Mouse (Mus musculus) CH12.LX (cell line): Measurements from ENCODE around the gene Brpf1. TPM values are rescaled to one million over a fixed set of nuclear protein-coding genes. Genes with fewer than 3 reads are reported as not detected.

Experiments used
- DNase-seq: peaks from one replicate; pipeline ENCODE4 v3.0.0-alpha.2; 2013; ENCODE audit errors: extremely low read depth
- H3K27ac ChIP-seq: 2 replicates; pipeline ENCODE4 v1.5.1; 2012; ENCODE audit warnings: low read depth, mild to moderate bottlenecking, control low read depth, moderate library complexity; ENCODE audit not compliant: insufficient read depth
- H3K27me3 ChIP-seq: replicated peaks from 2 replicates; pipeline ENCODE3; 2012; ENCODE audit warnings: inconsistent platforms
- H3K36me3 ChIP-seq, 2 experiments: replicated peaks in 1 of 2; 2 replicates each; pipeline versions ENCODE3 to v1.6.1; 2012; ENCODE audit warnings: inconsistent platforms in 1 of 2, low read length in 1 of 2, mild to moderate bottlenecking in 1 of 2, mixed read lengths in 1 of 2, moderate library complexity in 1 of 2; ENCODE audit not compliant: control insufficient read depth in 1 of 2, insufficient read depth in 1 of 2
- H3K4me1 ChIP-seq, 2 experiments: 2 replicates each; pipeline ENCODE4 v1.6.1; 2012; ENCODE audit warnings: inconsistent platforms in 1 of 2, moderate library complexity in 1 of 2; ENCODE audit not compliant: insufficient read depth in 2 of 2, control insufficient read depth in 1 of 2
- H3K4me2 ChIP-seq: 2 replicates; pipeline ENCODE4 v1.6.1; 2012; ENCODE audit warnings: low read depth, mild to moderate bottlenecking, control low read depth; ENCODE audit not compliant: poor library complexity, insufficient read depth, severe bottlenecking
- H3K4me3 ChIP-seq, 3 experiments: fragments of 150-350 bp in 1 of 3; sonication (generic) in 1 of 3; replicated peaks in 1 of 3; 2 replicates each; pipeline versions ENCODE3 to v1.5.1; 2011 to 2012; ENCODE audit warnings: low read depth in 2 of 3, low read length in 2 of 3, mild to moderate bottlenecking in 2 of 3, moderate library complexity in 2 of 3, control low read depth in 1 of 3, improper control_type of control experiment in 1 of 3, inconsistent platforms in 1 of 3, mixed read lengths in 1 of 3; ENCODE audit not compliant: poor library complexity in 1 of 3
- H3K79me2 ChIP-seq: replicated peaks from 2 replicates; pipeline ENCODE4 v1.6.1; 2012; ENCODE audit warnings: mild to moderate bottlenecking, moderate library complexity; ENCODE audit not compliant: control insufficient read depth, poor library complexity, insufficient read depth, severe bottlenecking; ENCODE audit errors: extremely low read depth
- H3K9ac ChIP-seq: 2 replicates; pipeline ENCODE4 v1.6.1; 2012; ENCODE audit warnings: low read depth, mild to moderate bottlenecking, control low read depth, moderate library complexity; ENCODE audit not compliant: insufficient read depth
- H3K9me3 ChIP-seq: replicated peaks from 2 replicates; pipeline ENCODE3; 2012; ENCODE audit warnings: low read length, inconsistent platforms, mixed read lengths
- BHLHE40 ChIP-seq: IDR thresholded peaks from 2 replicates; pipeline ENCODE4 v1.6.1; 2011; ENCODE audit warnings: mild to moderate bottlenecking, low read depth, low read length, improper control_type of control experiment
- CHD2 ChIP-seq: IDR thresholded peaks from 2 replicates; pipeline ENCODE4 v1.6.1; 2011; ENCODE audit warnings: low read length, improper control_type of control experiment
- CTCF ChIP-seq, 2 experiments: IDR thresholded peaks in 1 of 2; conservative IDR thresholded peaks in 1 of 2; 2 replicates each; pipeline ENCODE4 v1.5.1; 2011 to 2012; ENCODE audit warnings: low read depth in 2 of 2, low read length in 2 of 2, improper control_type of control experiment in 1 of 2, inconsistent platforms in 1 of 2, mild to moderate bottlenecking in 1 of 2, moderate library complexity in 1 of 2
- IRF4 ChIP-seq: IDR thresholded peaks from 2 replicates; pipeline ENCODE4 v1.6.1; 2014; ENCODE audit warnings: low read depth, mild to moderate bottlenecking, inconsistent platforms, low read length, improper control_type of control experiment
- JUN ChIP-seq: IDR thresholded peaks from 2 replicates; pipeline ENCODE4 v1.6.1; 2011; ENCODE audit warnings: low read depth, mild to moderate bottlenecking, low read length, improper control_type of control experiment, moderate library complexity; ENCODE audit not compliant: insufficient read depth
- KAT2A ChIP-seq: IDR thresholded peaks from 2 replicates; pipeline ENCODE4 v1.6.1; 2012; ENCODE audit warnings: low read length, improper control_type of control experiment, inconsistent platforms; ENCODE audit not compliant: insufficient replicate concordance
- MAFK ChIP-seq: IDR thresholded peaks from 2 replicates; pipeline ENCODE4 v1.6.1; 2011; ENCODE audit warnings: low read length, improper control_type of control experiment; ENCODE audit not compliant: insufficient replicate concordance
- MAZ ChIP-seq: IDR thresholded peaks from 2 replicates; pipeline ENCODE4 v1.6.1; 2012; ENCODE audit warnings: low read depth, mild to moderate bottlenecking, inconsistent platforms, low read length, improper control_type of control experiment, moderate library complexity
- MXI1 ChIP-seq: IDR thresholded peaks from 2 replicates; pipeline ENCODE4 v1.6.1; 2011; ENCODE audit warnings: mild to moderate bottlenecking, low read depth, low read length, improper control_type of control experiment
- NELFE ChIP-seq: IDR thresholded peaks from 2 replicates; pipeline ENCODE4 v1.6.1; 2011; ENCODE audit warnings: low read depth, low read length, improper control_type of control experiment
- NRF1 ChIP-seq: IDR thresholded peaks from 2 replicates; pipeline ENCODE4 v1.6.1; 2014; ENCODE audit warnings: low read depth, mild to moderate bottlenecking, inconsistent platforms, low read length, improper control_type of control experiment, moderate library complexity
- POLR2A ChIP-seq: IDR thresholded peaks from 2 replicates; pipeline ENCODE4 v1.6.1; 2011; ENCODE audit warnings: low read depth, mild to moderate bottlenecking, improper control_type of control experiment, low read length
- RAD21 ChIP-seq: IDR thresholded peaks from 2 replicates; pipeline ENCODE4 v1.6.1; 2011; ENCODE audit warnings: low read depth, mild to moderate bottlenecking, low read length, improper control_type of control experiment, moderate library complexity
- SIN3A ChIP-seq: IDR thresholded peaks from 2 replicates; pipeline ENCODE4 v1.6.1; 2012; ENCODE audit warnings: low read length, improper control_type of control experiment, inconsistent platforms
- SMC3 ChIP-seq: IDR thresholded peaks from 2 replicates; pipeline ENCODE4 v1.6.1; 2011; ENCODE audit warnings: low read depth, low read length, improper control_type of control experiment
- TBP ChIP-seq: conservative IDR thresholded peaks from 2 replicates; pipeline ENCODE4 v1.6.1; 2011; ENCODE audit warnings: low read depth, low read length, improper control_type of control experiment
- TCF12 ChIP-seq: IDR thresholded peaks from 2 replicates; pipeline ENCODE4 v1.6.1; 2014; ENCODE audit warnings: low read depth, mild to moderate bottlenecking, inconsistent platforms, low read length, improper control_type of control experiment
- UBTF ChIP-seq: IDR thresholded peaks from 2 replicates; pipeline ENCODE4 v1.6.1; 2012; ENCODE audit warnings: low read depth, mild to moderate bottlenecking, inconsistent platforms, low read length, improper control_type of control experiment, moderate library complexity
- ZC3H11A ChIP-seq: IDR thresholded peaks from 2 replicates; pipeline ENCODE4 v1.6.1; 2012; ENCODE audit warnings: low read depth, mild to moderate bottlenecking, inconsistent platforms, low read length, improper control_type of control experiment
- ZKSCAN1 ChIP-seq: IDR thresholded peaks from 2 replicates; pipeline ENCODE4 v1.6.1; 2012; ENCODE audit warnings: low read depth, inconsistent platforms, low read length, improper control_type of control experiment, borderline replicate concordance
- dilution Hi-C: fragments of 300-500 bp; cut with MboI; formaldehyde crosslinking; loops from 2 replicates; pipeline ENCODE4 v1.14.3; 2020; ENCODE audit warnings: low sequenced_read_pairs; ENCODE audit not compliant: extremely low pct_unique_long_range_greater_than_20kb, extremely low pct_ligation_motif_present
- in situ Hi-C: fragments of 300-500 bp; cut with MboI; formaldehyde crosslinking; loops from 3 replicates; pipeline ENCODE4 v1.14.3; 2019; ENCODE audit warnings: low sequenced_read_pairs, low pct_ligation_motif_present, low pct_unique_long_range_greater_than_20kb, mixed read lengths
- polyA plus RNA-seq: library from polyadenylated mRNA; unstranded; fragments of >175 nt; gene quantifications from 2 replicates; pipeline ENCODE4 v1.2.1, GENCODE M21; 2012; ENCODE audit warnings: low read depth; ENCODE audit not compliant: insufficient read length
- total RNA-seq, 2 experiments: library from RNA; depleted of rRNA; stranded (reverse); fragments of 300-350 nt in 1 of 2; fragments of >200 nt in 1 of 2; gene quantifications; 2 replicates each; pipeline ENCODE4 v1.2.3; 2012 to 2014

Gene Brpf1
- total and polyA plus RNA-seq, 3 experiments = 13.7 to 28.1 (median 24.5) TPM

GRCm38 (mm10) chr6:113284931-113285330 lies 22.0 kb upstream of the Brpf1 start:
- Histone ChIP-seq H3K36me3 (peaks cover 9 to 22% of the 10 kb centered on the region in 2 experiments), H3K9me3 (no peaks in the 10 kb centered on the region), H3K4me1 (peaks cover 0 to 8% of the 10 kb centered on the region in 2 experiments; a peak in 2 of 4 replicates), H3K27ac (no peak overlapping the region), H3K9ac (no peak overlapping the region), H3K79me2 (no peaks in the 10 kb centered on the region), H3K27me3 (no peaks in the 10 kb centered on the region), H3K4me2 (no peak overlapping the region), H3K4me3 (no peak overlapping the region)
- DNase-seq = no peak
- in situ Hi-C loops (no loop called here), dilution Hi-C loops (no loop called here)
- TF ChIP-seq IRF4 (no peak), TBP (no peak), CTCF (conservative IDR thresholded peaks at IDR 0.05 in 1 of 2, IDR thresholded peaks at IDR 0.05 in 1 of 2; ENCODE audit: low read depth in 2 of 2, low read length in 2 of 2) (no peak), BHLHE40 (no peak), MXI1 (no peak), CHD2 (no peak), RAD21 (no peak), KAT2A (no peak), TCF12 (no peak), SMC3 (no peak), MAFK (no peak), NRF1 (no peak), POLR2A (no peak), ZC3H11A (no peak)

- Histone ChIP-seq H3K4me1 (peaks cover 0 to 8% of the 10 kb centered on the region in 2 experiments; a peak in 2 of 4 replicates), H3K4me3 (no peak overlapping the region), H3K27me3 (no peaks in the 10 kb centered on the region), H3K27ac (no peak overlapping the region), H3K36me3 (peaks cover 0 to 12% of the 10 kb centered on the region in 2 experiments), H3K79me2 (no peaks in the 10 kb centered on the region), H3K4me2 (no peak overlapping the region), H3K9me3 (no peaks in the 10 kb centered on the region), H3K9ac (no peak overlapping the region)
- dilution Hi-C loops (no loop called here), in situ Hi-C loops (no loop called here)
- TF ChIP-seq ZKSCAN1 (no peak), NELFE (no peak), JUN (no peak), UBTF (no peak), MAZ (no peak), SIN3A (no peak), TCF12 (no peak)
- no peak for DNase-seq
Observed at GRCm38 (mm10) chr6:113286316-113286715, 20.6 kb upstream of the Brpf1 start.
